Mouse (Mus musculus) layer of hippocampus, adult 8-10 months (tissue): ENCODE measurements around the gene Gm49333. TPM values are rescaled to one million over a fixed set of nuclear protein-coding genes. Genes with fewer than 3 reads are reported as not detected.
A peak's percentile ranks its signal among the peaks of the same experiment; 100 is the strongest.

ENCODE experiments used
- DNase-seq, 2 experiments: peaks; one replicate each; pipeline ENCODE4 v3.0.0; 2022; ENCODE audit warnings: low spot score in 2 of 2
- microRNA-seq, 2 experiments: library from miRNA; unstranded; fragments of <30 nt; microRNA quantifications; one replicate each; pipeline ENCODE4 v1.2.0; 2022
- total RNA-seq, 4 experiments: library from RNA; stranded (reverse); gene quantifications; 2 replicates each; pipeline ENCODE4 v1.2.4; 2022

The Gm49333 gene
- total RNA-seq, 4 experiments from 2014 or later: not detected

DNA sequence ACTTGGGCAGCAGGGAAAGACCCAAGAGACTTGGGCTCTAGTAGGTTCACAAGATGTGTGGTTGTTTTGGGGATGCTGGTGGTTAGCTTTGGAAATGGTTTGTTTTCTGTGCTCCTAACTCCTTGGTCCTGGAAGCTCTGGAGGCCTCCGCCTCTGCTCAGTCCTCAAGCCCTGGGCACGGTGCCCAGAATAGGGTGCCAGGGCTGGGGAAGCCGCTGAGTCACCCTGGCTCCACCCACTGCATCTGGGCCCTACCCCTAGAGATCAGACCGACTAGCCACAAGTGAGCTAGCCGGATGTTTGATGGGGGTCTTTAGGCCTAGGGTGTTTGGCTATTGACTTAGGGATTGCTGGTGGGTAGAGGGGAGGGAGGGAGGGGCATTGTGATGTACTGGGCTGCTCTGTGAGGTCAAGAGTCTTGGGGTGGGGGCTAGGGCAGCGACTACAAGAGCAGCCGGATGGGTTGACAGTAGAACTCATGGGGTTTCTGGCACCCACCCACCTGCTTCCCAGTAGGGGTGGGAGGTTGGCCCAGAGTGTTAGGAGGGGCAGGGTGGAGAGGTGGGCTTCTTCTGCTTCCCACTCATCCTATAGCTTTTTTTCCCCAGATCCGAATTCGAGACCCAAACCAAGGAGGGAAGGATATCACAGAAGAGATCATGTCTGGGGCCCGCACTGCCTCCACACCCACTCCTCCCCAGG, 66.7 kb downstream of the Gm49333 start:
- DNase-seq: peak; percentile 75 to 77

- no peak for DNase-seq
Measured at GRCm38 (mm10) chr16:20690774-20691173, 79.4 kb downstream of the Gm49333 start.

GRCm38 (mm10) chr16:20691617-20692016, 80.2 kb downstream of the Gm49333 start:
- no peak for DNase-seq

GRCm38 (mm10) chr16:20692241-20692965, 81.0 kb downstream of the Gm49333 start:
- DNase-seq: peak in 1 of 2 experiments; percentile 15

- peak; percentile 92 to 95 for DNase-seq
Measured at GRCm38 (mm10) chr16:20693111-20693701, 81.8 kb downstream of the Gm49333 start, which contains the start of gene Fam131a. Gene Fam131a, plus strand, starts transcription at chr16:20693241.

DNA sequence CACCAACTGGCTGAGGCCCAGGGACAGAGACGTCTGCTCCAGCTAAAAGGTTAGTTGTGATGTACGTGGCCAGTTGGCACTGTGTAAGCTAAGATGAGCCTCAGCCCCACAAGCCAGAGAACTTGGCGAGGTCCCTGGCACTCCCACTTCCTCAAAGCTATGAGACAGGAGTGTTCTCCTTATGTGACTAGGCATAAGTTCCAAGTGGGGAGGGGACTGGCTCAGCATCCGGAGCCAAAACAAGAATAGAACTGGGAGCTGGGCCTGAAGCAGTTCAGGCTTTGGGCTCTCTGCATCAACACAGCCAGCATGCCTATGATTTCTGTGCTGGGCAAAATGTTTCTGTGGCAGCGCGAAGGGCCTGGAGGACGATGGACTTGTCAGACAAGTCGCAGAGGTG, 83.4 kb downstream of the Gm49333 start:
- peak; percentile 80 to 85 for DNase-seq

Small RNAs within 50 kb of the gene (microRNA-seq; reads per million reads assigned to microRNA genes)
- 332 to 352 reads per million in 2 experiments for gene Mir1224

Other genes with a start within 250 kb of the Gm49333 start
- gene Abcc5, start 185.2 kb upstream of the Gm49333 start, total RNA-seq: 100 to 1,000 TPM; 202 to 301 (median 225) TPM
- 10 to 100 TPM; 48.2 to 57.6 (median 55.7) TPM for gene Eif2b5, start 112.8 kb upstream of the Gm49333 start, total RNA-seq
- gene Dvl3, start 94.6 kb upstream of the Gm49333 start, total RNA-seq: 10 to 100 TPM; 50.2 to 61.7 (median 53.6) TPM
- gene Ap2m1, start 76.1 kb upstream of the Gm49333 start, total RNA-seq: 100 to 1,000 TPM; 669 to 728 (median 710) TPM
- gene Abcf3, start 63.0 kb upstream of the Gm49333 start, total RNA-seq: 100 to 1,000 TPM in 2 of 4 experiments, 10 to 100 TPM in 2; 90.6 to 109 (median 98.4) TPM
- 10 to 100 TPM; 35.1 to 40.2 (median 37.2) TPM for gene Vwa5b2, start 22.1 kb upstream of the Gm49333 start, total RNA-seq
- gene Eef1akmt4, start within 50 bp of the Gm49333 start, total RNA-seq: 1 to 10 TPM; 2.1 to 3.3 (median 2.8) TPM
- 10 to 100 TPM; 10.9 to 15.6 (median 11.9) TPM for gene Alg3, start 125 bp downstream of the Gm49333 start, total RNA-seq
- gene Camk2n2, start 9.7 kb downstream of the Gm49333 start, total RNA-seq: 10 to 100 TPM; 84.3 to 94.8 (median 91.1) TPM
- gene Ece2, start 18.2 kb downstream of the Gm49333 start, total RNA-seq: 10 to 100 TPM; 31.2 to 43.5 (median 34.1) TPM
- 100 to 1,000 TPM; 222 to 231 (median 228) TPM for gene Psmd2, start 40.0 kb downstream of the Gm49333 start, total RNA-seq
- gene Eif4g1, start 56.7 kb downstream of the Gm49333 start, total RNA-seq: 100 to 1,000 TPM; 273 to 282 (median 281) TPM
- 100 to 1,000 TPM; 395 to 431 (median 412) TPM for gene Fam131a, start 81.6 kb downstream of the Gm49333 start, total RNA-seq
- gene Polr2h, start 106.1 kb downstream of the Gm49333 start, total RNA-seq: 10 to 100 TPM; 18.6 to 29.3 (median 22.7) TPM
- gene Clcn2, start 106.1 kb downstream of the Gm49333 start, total RNA-seq: 100 to 1,000 TPM in 1 of 4 experiments, 10 to 100 TPM in 3; 83.1 to 103 (median 87.5) TPM
- 100 to 1,000 TPM in 2 of 4 experiments, 10 to 100 TPM in 2; 77.0 to 106 (median 95.3) TPM for gene Chrd, start 121.5 kb downstream of the Gm49333 start, total RNA-seq
- gene Thpo, start 122.9 kb downstream of the Gm49333 start, total RNA-seq: 10 to 100 TPM in 3 of 4 experiments, 1 to 10 TPM in 1; 9.9 to 15.1 (median 13.2) TPM